ENCODE assay signal across 15 mouse cellular contexts in the genomic region with DNA sequence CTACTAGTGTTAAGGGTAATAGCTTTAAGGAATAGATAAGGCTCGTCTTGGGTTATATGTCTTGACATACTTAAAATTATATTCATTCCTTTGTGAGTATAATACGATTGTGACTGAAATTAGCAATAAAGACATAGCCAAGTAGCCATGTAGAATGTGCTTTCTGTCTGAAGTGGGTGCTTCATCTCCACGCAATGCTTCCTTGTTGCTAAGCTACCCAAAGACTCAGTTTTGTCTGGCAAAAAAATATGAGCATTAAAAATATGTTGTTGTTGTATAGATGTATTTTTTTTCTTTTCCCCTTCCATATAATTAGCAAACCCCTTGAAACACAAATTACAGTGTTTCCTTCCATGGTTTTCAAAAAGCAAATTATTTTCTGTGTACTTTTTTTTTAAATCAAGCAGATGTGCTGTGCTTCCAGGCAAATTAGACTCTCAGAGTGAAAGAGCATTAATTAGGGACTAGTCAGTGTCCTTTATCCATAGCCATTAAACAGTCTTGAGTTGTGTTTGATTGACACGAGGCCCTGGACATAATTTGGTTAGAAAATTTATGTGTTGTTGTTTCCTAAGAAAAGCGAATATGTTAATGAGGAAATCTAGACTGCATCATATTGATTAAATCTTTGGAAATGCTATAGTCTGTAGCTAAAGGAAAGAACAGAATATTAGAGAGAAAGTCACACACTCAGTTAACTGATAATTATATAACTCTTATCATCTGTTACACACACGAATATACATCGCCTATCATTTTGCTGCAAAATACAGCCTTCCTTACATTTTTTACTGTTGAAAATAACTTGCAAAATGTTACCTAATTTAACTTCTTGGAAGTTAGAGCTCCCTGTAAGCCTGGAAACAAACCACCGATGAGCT.
DNase-seq lines count a peak whose midpoint lies in the region; ATAC-seq and TF ChIP-seq lines count a peak whose summit lies in the region.
"Had no signal": no experiment of that assay in that cellular context is flagged by ENCODE, and none has a peak within 500 bp of the region (broad histone marks: within the 10 kb centered on the region; RNA-seq: fewer than 3 reads in every experiment).

No protein-coding gene starts in this region.

- H3K9me3 ChIP-seq in heart, embryonic 13.5 days, result no peaks in the 10 kb centered on the region
- H3K9me3 ChIP-seq in lung, postnatal 0 days (ENCODE audit: low read length), result no peaks in the 10 kb centered on the region
- no peaks in the 10 kb centered on the region for H3K9me3 ChIP-seq in liver, embryonic 11.5 days (ENCODE audit: control insufficient read depth, low read length)
- H3K9me3 ChIP-seq in hindbrain, embryonic 11.5 days (ENCODE audit: control insufficient read depth, low read length), result no peaks in the 10 kb centered on the region
- H3K9me3 ChIP-seq: lung, embryonic 15.5 days; midbrain, embryonic 10.5 days had no signal

- peaks cover 81% of the 10 kb centered on the region for H3K4me1 ChIP-seq in heart, embryonic 13.5 days
- H3K4me1 ChIP-seq in lung, postnatal 0 days (ENCODE audit: insufficient read depth, low read depth, low read length), result no peaks in the 10 kb centered on the region
- H3K4me1 ChIP-seq in liver, embryonic 11.5 days (replicated peaks; ENCODE audit: control insufficient read depth, insufficient read depth, low read length), result peaks cover 50% of the 10 kb centered on the region
- H3K4me1 ChIP-seq in hindbrain, embryonic 11.5 days (replicated peaks; ENCODE audit: control insufficient read depth, insufficient read depth, low read length), result no peaks in the 10 kb centered on the region

- TF ChIP-seq EP300 in lung, postnatal 0 days (IDR thresholded peaks at IDR 0.05), result 0 out of 2 replicates have a peak, but pooled peaks have one; percentile 13

- no peak for DNase-seq in heart, adult 18-20 months
- DNase-seq in lung, postnatal 0 days (ENCODE audit: low spot score), result no peak
- no peak for DNase-seq in lung, postnatal 4 days
- no peak for DNase-seq in liver, embryonic 11.5 days (ENCODE audit: low spot score)
- DNase-seq in retina, embryonic 14.5 days (ENCODE audit: low spot score), result peak; percentile 29
- no peak for DNase-seq in hindbrain, embryonic 11.5 days (ENCODE audit: low spot score)
- no peak for DNase-seq in adrenal gland, adult 2 months
- DNase-seq: cerebellum, adult 11-12 months; gastrocnemius, postnatal 25 days; kidney, adult 8-10 months had no signal

- peak overlapping the region; percentile 90 for H3K9ac ChIP-seq in heart, embryonic 13.5 days
- no peak overlapping the region for H3K9ac ChIP-seq in lung, postnatal 0 days (replicated peaks; ENCODE audit: low read depth)
- H3K9ac ChIP-seq in liver, embryonic 11.5 days (ENCODE audit: low read depth, low read length), result no peak overlapping the region
- H3K9ac ChIP-seq in hindbrain, embryonic 11.5 days (ENCODE audit: low read depth, low read length), result no peak overlapping the region
- H3K9ac ChIP-seq: lung, embryonic 15.5 days had no signal

- peak overlapping the region; percentile 63 for H3K4me2 ChIP-seq in heart, embryonic 13.5 days
- no peak overlapping the region for H3K4me2 ChIP-seq in lung, postnatal 0 days (replicated peaks; ENCODE audit: low read depth, low read length)
- no peak overlapping the region for H3K4me2 ChIP-seq in liver, embryonic 11.5 days
- H3K4me2 ChIP-seq in hindbrain, embryonic 11.5 days (replicated peaks; ENCODE audit: low read depth, low read length), result no peak overlapping the region
- H3K4me2 ChIP-seq: lung, embryonic 15.5 days had no signal

- no peak for TF ChIP-seq CTCF in lung, postnatal 0 days (IDR thresholded peaks at IDR 0.05)

- peak overlapping the region; percentile 64 for H3K4me3 ChIP-seq in heart, embryonic 13.5 days
- no peak overlapping the region for H3K4me3 ChIP-seq in lung, postnatal 0 days (ENCODE audit: low read depth, low read length)
- no peak overlapping the region for H3K4me3 ChIP-seq in liver, embryonic 11.5 days (ENCODE audit: low read depth, low read length)
- H3K4me3 ChIP-seq in hindbrain, embryonic 11.5 days (ENCODE audit: low read depth, low read length), result no peak overlapping the region
- H3K4me3 ChIP-seq: lung, embryonic 15.5 days; midbrain, embryonic 10.5 days; myocyte had no signal

- peak overlapping the region; percentile 98 for H3K27ac ChIP-seq in heart, embryonic 13.5 days (replicated peaks)
- no peak overlapping the region for H3K27ac ChIP-seq in lung, postnatal 0 days (ENCODE audit: low read length)
- peak overlapping the region; percentile 43 for H3K27ac ChIP-seq in liver, embryonic 11.5 days (ENCODE audit: low read depth, low read length)
- no peak overlapping the region for H3K27ac ChIP-seq in hindbrain, embryonic 11.5 days (ENCODE audit: low read depth, low read length)
- H3K27ac ChIP-seq: midbrain, embryonic 10.5 days had no signal

- 56% methylated on average over 8 of the region's 8 CpGs for WGBS in heart, embryonic 13.5 days
- 51% methylated on average over 8 of the region's 8 CpGs for WGBS in lung, postnatal 0 days
- 73% methylated on average over 8 of the region's 8 CpGs for WGBS in liver, embryonic 11.5 days
- WGBS in hindbrain, embryonic 11.5 days, result 90% methylated on average over 8 of the region's 8 CpGs

- ATAC-seq in heart, embryonic 13.5 days (ENCODE audit: extremely low read depth, insufficient number of reproducible peaks, low FRiP score, low TSS enrichment), result no peak
- ATAC-seq in lung, postnatal 0 days, result no peak
- ATAC-seq in liver, embryonic 11.5 days (replicated peaks; ENCODE audit: low FRiP score), result no peak
- no peak for ATAC-seq in hindbrain, embryonic 11.5 days (ENCODE audit: low FRiP score)
- ATAC-seq: hindbrain, postnatal 0 days had no signal

- H3K36me3 ChIP-seq in heart, embryonic 13.5 days, result 0 out of 2 replicates have a peak, but pooled peaks cover 2% of the 10 kb centered on the region
- no peaks in the 10 kb centered on the region for H3K36me3 ChIP-seq in lung, postnatal 0 days (ENCODE audit: insufficient read depth, low read length)
- 0 out of 2 replicates have a peak, but pooled peaks cover 2% of the 10 kb centered on the region for H3K36me3 ChIP-seq in liver, embryonic 11.5 days (ENCODE audit: control insufficient read depth, insufficient read depth, low read length)
- no peaks in the 10 kb centered on the region for H3K36me3 ChIP-seq in hindbrain, embryonic 11.5 days (ENCODE audit: control insufficient read depth, insufficient read depth, low read length)
- H3K36me3 ChIP-seq: lung, embryonic 15.5 days had no signal

- no peaks in the 10 kb centered on the region for H3K27me3 ChIP-seq in heart, embryonic 13.5 days (replicated peaks)
- no peaks in the 10 kb centered on the region for H3K27me3 ChIP-seq in lung, postnatal 0 days (replicated peaks; ENCODE audit: insufficient read depth, low read length)
- H3K27me3 ChIP-seq in liver, embryonic 11.5 days (replicated peaks; ENCODE audit: control insufficient read depth, insufficient read depth, low read length), result no peaks in the 10 kb centered on the region
- no peaks in the 10 kb centered on the region for H3K27me3 ChIP-seq in hindbrain, embryonic 11.5 days (ENCODE audit: control insufficient read depth, insufficient read depth, low read length)
- H3K27me3 ChIP-seq: lung, embryonic 15.5 days had no signal

Comparison
In these comparisons a context has a peak if more than half of its experiments do, and no peak if none do; other contexts are left out.
1. H3K27ac ChIP-seq: peak in heart, embryonic 13.5 days (single experiment) and liver, embryonic 11.5 days (single experiment); none in lung, postnatal 0 days (single experiment) and hindbrain, embryonic 11.5 days (single experiment).